Mouse (Mus musculus): ENCODE data around the gene Elovl6.

DNA sequence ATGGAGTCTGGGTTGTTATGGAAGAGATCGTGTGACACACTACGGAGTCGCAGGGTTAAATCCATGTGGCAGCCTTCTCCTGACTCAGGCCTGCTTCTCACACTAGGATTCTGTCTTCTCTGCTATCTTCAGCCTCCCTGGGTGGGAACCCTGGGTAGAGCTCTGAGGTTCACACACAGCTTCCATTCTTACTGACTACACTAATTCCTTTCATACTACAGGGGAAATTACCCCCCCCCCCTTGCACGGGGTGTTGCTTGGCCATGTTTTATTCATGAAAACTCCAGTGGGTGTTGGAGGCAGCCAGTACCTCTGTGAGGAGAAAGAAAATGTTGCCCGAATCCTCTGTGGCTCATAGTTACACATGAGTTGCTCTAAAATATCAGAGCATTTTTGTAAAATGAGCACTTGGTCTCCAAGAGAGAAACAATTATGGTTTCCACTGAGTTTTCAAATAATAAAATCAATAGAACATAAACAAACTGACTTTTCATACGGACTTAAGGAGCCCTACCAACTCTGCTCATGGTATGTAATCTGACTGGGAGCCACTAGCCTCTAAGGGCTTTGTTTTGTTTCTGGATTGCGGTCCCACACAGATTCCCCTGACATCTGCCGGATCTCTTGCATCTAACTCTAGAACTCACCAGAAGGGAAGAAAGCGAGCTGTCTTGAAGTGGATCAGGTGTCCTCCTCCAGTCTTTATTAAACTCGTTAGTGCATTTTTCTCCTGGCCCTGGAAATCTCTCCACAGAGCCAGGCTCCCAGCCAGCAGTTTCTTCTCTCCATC lies 108.3 kb downstream of the Elovl6 start:
- TF ChIP-seq POLR2A (IDR thresholded peaks at IDR 0.05; ENCODE audit: low read depth, low read length) (no peak), CTCF (IDR thresholded peaks at IDR 0.05; ENCODE audit: extremely low read depth, insufficient read depth, insufficient read length, insufficient replicate concordance) (no peak)
